In the genomic region with DNA sequence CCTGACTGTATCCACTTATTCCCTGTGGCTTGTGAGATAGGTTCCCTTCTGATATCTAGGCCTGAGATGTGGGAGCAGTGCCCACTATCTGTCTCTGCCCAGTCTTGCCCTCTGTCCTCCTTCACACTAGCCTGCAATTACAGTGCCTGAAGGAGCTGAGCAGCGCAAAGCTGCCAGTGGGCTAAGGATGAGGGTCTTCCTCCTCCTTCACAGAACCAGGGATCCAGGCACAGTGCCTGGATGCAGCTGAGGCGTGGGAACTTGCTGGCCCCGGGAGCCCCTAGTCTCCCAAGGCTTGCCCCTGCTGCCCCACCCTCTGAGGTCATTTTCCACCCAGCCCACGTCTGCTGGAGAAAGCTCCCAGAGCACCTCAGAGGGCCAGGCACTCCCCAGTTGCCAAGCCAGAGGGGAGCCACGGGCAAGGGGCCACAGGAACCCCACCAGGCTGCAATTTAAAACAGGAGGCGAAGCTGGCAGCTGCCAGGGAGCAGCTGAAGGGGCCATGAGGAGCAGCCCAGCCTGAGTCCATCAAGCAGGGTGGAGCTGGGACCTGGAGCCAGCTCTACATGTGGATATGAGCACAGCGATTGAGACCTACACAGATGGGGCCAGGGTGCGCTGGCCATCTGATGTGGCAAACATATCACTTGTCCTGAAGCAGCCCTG, we compare ENCODE assay signal across 21 mouse cellular contexts. TPM values are rescaled to one million over a fixed set of nuclear protein-coding genes. Genes with fewer than 3 reads are reported as not detected.
DNase-seq lines count a peak whose midpoint lies in the region; ATAC-seq and TF ChIP-seq lines count a peak whose summit lies in the region.
"Had no signal": no experiment of that assay in that cellular context is flagged by ENCODE, and none has a peak within 500 bp of the region (broad histone marks: within the 10 kb centered on the region; RNA-seq: fewer than 3 reads in every experiment).

No protein-coding gene starts in this region.

- H3K9ac ChIP-seq in hindbrain, embryonic 16.5 days (ENCODE audit: low read depth, low read length) = no peak overlapping the region
- H3K9ac ChIP-seq in hindbrain, embryonic 11.5 days (ENCODE audit: low read depth, low read length) = no peak overlapping the region
- H3K9ac ChIP-seq: limb, embryonic 12.5 days; liver, embryonic 13.5 days; lung, embryonic 15.5 days had no signal

- no peak for TF ChIP-seq CTCF in gastrocnemius, adult 2 months (IDR thresholded peaks at IDR 0.05)

- intact Hi-C loops in gastrocnemius, adult 2 months (cut with DNase I) = no loop called here

- no peak overlapping the region for H3ac ChIP-seq in myocyte (ENCODE audit: control insufficient read depth, insufficient read length)

- H3K36me3 ChIP-seq in hindbrain, embryonic 16.5 days (ENCODE audit: control insufficient read depth, insufficient read depth, low read length) = no peaks in the 10 kb centered on the region
- no peaks in the 10 kb centered on the region for H3K36me3 ChIP-seq in hindbrain, embryonic 11.5 days (ENCODE audit: control insufficient read depth, insufficient read depth, low read length)
- no peaks in the 10 kb centered on the region for H3K36me3 ChIP-seq in myocyte (ENCODE audit: control insufficient read depth, insufficient read depth)
- H3K36me3 ChIP-seq: limb, embryonic 12.5 days; liver, embryonic 13.5 days; lung, embryonic 15.5 days; midbrain, embryonic 10.5 days had no signal

- H3K27me3 ChIP-seq in hindbrain, embryonic 16.5 days (replicated peaks; ENCODE audit: control insufficient read depth, insufficient read depth, low read length) = no peaks in the 10 kb centered on the region
- no peaks in the 10 kb centered on the region for H3K27me3 ChIP-seq in hindbrain, embryonic 11.5 days (ENCODE audit: control insufficient read depth, insufficient read depth, low read length)
- no peaks in the 10 kb centered on the region for H3K27me3 ChIP-seq in myocyte (ENCODE audit: control insufficient read depth, insufficient read depth, insufficient read length)
- H3K27me3 ChIP-seq: limb, embryonic 12.5 days; lung, embryonic 15.5 days had no signal

- H3K4me2 ChIP-seq in hindbrain, embryonic 16.5 days (ENCODE audit: low read length) = no peak overlapping the region
- no peak overlapping the region for H3K4me2 ChIP-seq in hindbrain, embryonic 11.5 days (replicated peaks; ENCODE audit: low read depth, low read length)
- no peak overlapping the region for H3K4me2 ChIP-seq in myocyte (ENCODE audit: low read depth)
- H3K4me2 ChIP-seq: limb, embryonic 12.5 days; liver, embryonic 13.5 days; lung, embryonic 15.5 days had no signal

- no peaks in the 10 kb centered on the region for H3K4me1 ChIP-seq in hindbrain, embryonic 16.5 days (ENCODE audit: control insufficient read depth, insufficient read depth, low read depth, low read length)
- H3K4me1 ChIP-seq in hindbrain, embryonic 11.5 days (replicated peaks; ENCODE audit: control insufficient read depth, insufficient read depth, low read length) = no peaks in the 10 kb centered on the region
- H3K4me1 ChIP-seq: limb, embryonic 12.5 days; liver, embryonic 13.5 days; lung, embryonic 15.5 days; midbrain, embryonic 10.5 days had no signal

- no peak overlapping the region for H3K27ac ChIP-seq in gastrocnemius, adult 2 months
- no peak overlapping the region for H3K27ac ChIP-seq in hindbrain, embryonic 16.5 days (ENCODE audit: low read depth, low read length)
- no peak overlapping the region for H3K27ac ChIP-seq in hindbrain, embryonic 11.5 days (ENCODE audit: low read depth, low read length)
- H3K27ac ChIP-seq: left cerebral cortex, adult 2 months; limb, embryonic 12.5 days; liver, embryonic 13.5 days; lung, embryonic 15.5 days; midbrain, embryonic 10.5 days had no signal

- peak; percentile 44 for DNase-seq in gastrocnemius, adult 2 months
- no peak for DNase-seq in gastrocnemius, postnatal 4 days (ENCODE audit: low spot score in 2 of 2)
- no peak for DNase-seq in hindbrain, embryonic 11.5 days (ENCODE audit: low spot score)
- DNase-seq in right cerebral cortex, postnatal 4 days = peak; percentile 15
- no peak for DNase-seq in right cerebral cortex, adult 2 months (ENCODE audit: low spot score in 2 of 2)
- DNase-seq in urinary bladder, postnatal 36 days (ENCODE audit: low spot score in 2 of 2) = no peak
- DNase-seq: cerebellum, adult 9-11 months; kidney, adult 9 months; kidney, postnatal 25 days; liver, embryonic 13.5 days; lung, postnatal 4 days; thymus, adult 2 months had no signal

- WGBS in hindbrain, embryonic 16.5 days = 53% methylated on average over 8 of the region's 8 CpGs
- WGBS in hindbrain, embryonic 11.5 days = 73% methylated on average over 8 of the region's 8 CpGs

- H3K79me2 ChIP-seq in myocyte (ENCODE audit: control insufficient read depth, insufficient read depth) = no peaks in the 10 kb centered on the region

- ATAC-seq in hindbrain, embryonic 16.5 days = peak; percentile 60; the same call in 1 of the 2 replicates
- ATAC-seq in hindbrain, embryonic 11.5 days (ENCODE audit: low FRiP score) = no peak

- no peak for TF ChIP-seq POLR2A in myocyte (IDR thresholded peaks at IDR 0.05; ENCODE audit: insufficient read length, low read depth)

- no peaks in the 10 kb centered on the region for H3K9me3 ChIP-seq in hindbrain, embryonic 16.5 days (ENCODE audit: control insufficient read depth, low read length)
- H3K9me3 ChIP-seq in hindbrain, embryonic 11.5 days (ENCODE audit: control insufficient read depth, low read length) = no peaks in the 10 kb centered on the region
- H3K9me3 ChIP-seq: limb, embryonic 12.5 days; liver, embryonic 13.5 days; lung, embryonic 15.5 days; midbrain, embryonic 10.5 days had no signal

- no peak overlapping the region for H3K4me3 ChIP-seq in gastrocnemius, adult 2 months
- no peak overlapping the region for H3K4me3 ChIP-seq in hindbrain, embryonic 16.5 days (ENCODE audit: low read length)
- H3K4me3 ChIP-seq in hindbrain, embryonic 11.5 days (ENCODE audit: low read depth, low read length) = no peak overlapping the region
- no peak overlapping the region for H3K4me3 ChIP-seq in myocyte
- H3K4me3 ChIP-seq: left cerebral cortex, adult 2 months; limb, embryonic 12.5 days; liver, embryonic 13.5 days; lung, embryonic 15.5 days; midbrain, embryonic 10.5 days had no signal

TF ChIP-seq in myocyte, 11 proteins besides CTCF, POLR2A, EP300 and RAD21:
- TF ChIP-seq MYOG (IDR thresholded peaks at IDR 0.05; ENCODE audit: control insufficient read depth in 1 of 3, insufficient read depth in 1 of 3, insufficient read length in 2 of 3, low read depth in 2 of 3) (peak in 2 of 3 experiments; percentile 66 to 82), TCF3 (IDR thresholded peaks at IDR 0.05; ENCODE audit: insufficient read length, low read depth) (no peak), SRF (IDR thresholded peaks at IDR 0.05; ENCODE audit: control insufficient read depth, insufficient read length, low read depth) (no peak), POLR2AphosphoS2 (IDR thresholded peaks at IDR 0.05; ENCODE audit: insufficient read length, low read depth) (peak; percentile 29), REST (IDR thresholded peaks at IDR 0.05; ENCODE audit: insufficient read depth, insufficient read length) (no peak), MAX (IDR thresholded peaks at IDR 0.05; ENCODE audit: low read depth) (no peak), CEBPB (IDR thresholded peaks at IDR 0.05; ENCODE audit: insufficient read depth, poor library complexity, severe bottlenecking) (no peak), TCF12 (IDR thresholded peaks at IDR 0.05; ENCODE audit: insufficient read depth, poor library complexity, severe bottlenecking) (no peak), MYOD1 (IDR thresholded peaks at IDR 0.05; ENCODE audit: control insufficient read depth in 1 of 3, insufficient read length in 2 of 3, low read depth in 2 of 3) (peak in 2 of 3 experiments; percentile 68 to 74), USF1 (IDR thresholded peaks at IDR 0.05; ENCODE audit: low read depth) (no peak), E2F4 (IDR thresholded peaks at IDR 0.05; ENCODE audit: insufficient read depth) (no peak)

RNA-seq across cellular contexts. Expression of gene Sstr5, which starts 33.4 kb away (rescaled TPM):
- total RNA-seq in gastrocnemius, adult 2 months (2021) = not detected
- total RNA-seq in gastrocnemius, postnatal 4 days (2021) = not detected
- 1.0 TPM in 2 replicates for polyA plus RNA-seq in hindbrain, embryonic 16.5 days (2015; fragmentation: Nextera tagmentation; extraction: Ambion mirVana)
- polyA plus RNA-seq in hindbrain, embryonic 11.5 days (2014; fragmentation: Nextera tagmentation; extraction: Ambion mirVana) = 0.07 and 0.12 TPM in 2 replicates
- not detected for polyA plus RNA-seq in myocyte (2012; fragmentation: generic; extraction: Trizol)
- total RNA-seq: granulocyte monocyte progenitor cell, adult 5-6 weeks had no signal
- polyA plus RNA-seq: embryonic facial prominence, embryonic 14.5 days; heart, postnatal 0 days; liver, embryonic 13.5 days; midbrain, embryonic 10.5 days; thymus, adult 2 months had no signal

RNA-seq across cellular contexts. Expression of gene Sox8, which starts 40.0 kb away (rescaled TPM):
- total RNA-seq in gastrocnemius, adult 2 months (2021) = 1 to 10 TPM in 1 of 2 experiments, under 1 TPM in 1; 0.92 to 1.1 TPM
- 10 to 100 TPM; 26.9 to 33.7 TPM for total RNA-seq in gastrocnemius, postnatal 4 days (2021)
- polyA plus RNA-seq in hindbrain, embryonic 16.5 days (2015; fragmentation: Nextera tagmentation; extraction: Ambion mirVana) = 24.2 and 25.1 TPM in 2 replicates
- polyA plus RNA-seq in hindbrain, embryonic 11.5 days (2014; fragmentation: Nextera tagmentation; extraction: Ambion mirVana) = 7.1 TPM in 2 replicates
- polyA plus RNA-seq in myocyte (2012; fragmentation: generic; extraction: Trizol) = 14.3 TPM

RNA-seq across cellular contexts. Expression of gene Lmf1, which starts 48.4 kb away (rescaled TPM):
- 10 to 100 TPM in 1 of 2 experiments, 1 to 10 TPM in 1; 9.7 to 14.9 TPM for total RNA-seq in gastrocnemius, adult 2 months (2021)
- 10 to 100 TPM; 16.1 to 18.8 TPM for total RNA-seq in gastrocnemius, postnatal 4 days (2021)
- polyA plus RNA-seq in hindbrain, embryonic 16.5 days (2015; fragmentation: Nextera tagmentation; extraction: Ambion mirVana) = 27.7 and 28.2 TPM in 2 replicates
- 23.1 and 26.9 TPM in 2 replicates for polyA plus RNA-seq in hindbrain, embryonic 11.5 days (2014; fragmentation: Nextera tagmentation; extraction: Ambion mirVana)
- polyA plus RNA-seq in myocyte (2012; fragmentation: generic; extraction: Trizol) = 36.3 TPM

Comparison
In these comparisons a context has a peak if more than half of its experiments do, and no peak if none do; other contexts are left out.
1. DNase-seq: peak in gastrocnemius, adult 2 months (single experiment) and right cerebral cortex, postnatal 4 days (single experiment); none in gastrocnemius, postnatal 4 days (0 of 2), hindbrain, embryonic 11.5 days (single experiment), right cerebral cortex, adult 2 months (0 of 2) and urinary bladder, postnatal 36 days (0 of 2).